ENCODE assay signal across 8 mouse cellular contexts in the genomic region with DNA sequence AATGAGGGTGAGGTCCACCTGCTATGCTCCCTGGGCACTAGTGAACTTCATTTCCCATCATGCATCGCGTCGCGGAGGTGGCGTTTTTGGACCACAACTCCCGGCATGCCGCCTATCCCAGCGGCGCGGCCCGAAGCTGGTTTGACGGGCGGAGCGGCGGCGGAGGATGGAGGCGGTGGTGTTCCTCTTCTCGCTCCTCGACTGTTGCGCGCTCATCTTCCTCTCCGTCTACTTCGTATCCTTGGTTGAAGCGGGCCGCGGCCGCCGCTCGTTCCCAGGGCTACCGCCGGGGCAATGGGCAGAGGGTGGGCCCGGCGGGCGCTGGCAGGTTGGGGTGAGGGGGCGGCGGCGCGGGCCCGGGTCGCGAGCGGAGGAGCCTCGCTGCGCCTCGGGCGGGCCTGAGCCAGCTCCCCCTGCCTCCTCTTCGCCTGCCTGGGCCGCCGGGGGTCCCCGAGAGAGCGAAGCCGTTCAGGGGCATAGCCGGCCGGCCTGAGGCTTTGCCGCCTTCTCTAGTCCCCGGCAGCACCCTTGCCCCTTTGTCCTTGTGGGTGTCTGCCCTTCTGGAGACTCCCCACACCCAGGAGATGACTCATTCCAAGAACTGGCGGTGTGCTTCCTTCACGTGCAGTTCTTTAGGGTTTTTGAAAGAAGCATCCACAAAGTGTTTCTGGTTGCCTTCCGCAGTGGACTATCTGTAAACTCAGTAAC. TPM values are rescaled to one million over a fixed set of nuclear protein-coding genes. Genes with fewer than 3 reads are reported as not detected.
A peak's percentile ranks its signal among the peaks of the same experiment; 100 is the strongest.
DNase-seq lines count a peak whose midpoint lies in the region; ATAC-seq lines count a peak whose summit lies in the region.

No protein-coding gene starts in this region.

- WGBS in hindbrain, embryonic 16.5 days = under 1% methylated on average over 33 of the region's 59 CpGs
- under 1% methylated on average over 48 of the region's 59 CpGs for WGBS in macrophage (ENCODE audit: missing documents)

- H3K79me2 ChIP-seq in macrophage (ENCODE audit: inconsistent target) = peaks cover 51% of the 10 kb centered on the region

- peaks cover 7% of the 10 kb centered on the region; the same call in 1 of the 2 replicates for H3K36me3 ChIP-seq in hindbrain, embryonic 16.5 days (ENCODE audit: control insufficient read depth, insufficient read depth, low read length)
- no peaks in the 10 kb centered on the region for H3K36me3 ChIP-seq in macrophage (ENCODE audit: inconsistent target)

- no peaks in the 10 kb centered on the region for H3K9me3 ChIP-seq in hindbrain, embryonic 16.5 days (ENCODE audit: control insufficient read depth, low read length)

- peak overlapping the region; percentile 93 for H3K9ac ChIP-seq in hindbrain, embryonic 16.5 days (ENCODE audit: low read depth, low read length)

- peak overlapping the region; percentile 61 for H3K4me2 ChIP-seq in hindbrain, embryonic 16.5 days (ENCODE audit: low read length)

- peak overlapping the region; percentile 91 for H3K27ac ChIP-seq in hindbrain, embryonic 16.5 days (ENCODE audit: low read depth, low read length)
- no peak overlapping the region for H3K27ac ChIP-seq in macrophage

- H3K4me3 ChIP-seq in hindbrain, embryonic 16.5 days (ENCODE audit: low read length) = peak overlapping the region; percentile 87
- H3K4me3 ChIP-seq in macrophage (ENCODE audit: inconsistent target) = peak overlapping the region; percentile 39

- H3K4me1 ChIP-seq in hindbrain, embryonic 16.5 days (ENCODE audit: control insufficient read depth, insufficient read depth, low read depth, low read length) = peaks cover 15% of the 10 kb centered on the region

- ATAC-seq in hindbrain, embryonic 16.5 days = peak; percentile 90

- DNase-seq in R1 (ENCODE audit: low read depth, low spot score) = peak; percentile 90
- DNase-seq in cerebellum, postnatal 25 days = peak; percentile 87 to 96
- DNase-seq in frontal cortex, postnatal 36 days (ENCODE audit: low spot score in 2 of 2) = peak; percentile 90 to 94
- DNase-seq in left cerebral cortex, adult 18-20 months (ENCODE audit: low spot score in 2 of 2) = peak; percentile 96 to 97
- peak; percentile 95 for DNase-seq in right cerebral cortex, adult 18-20 months
- peak; percentile 67 for DNase-seq in urinary bladder, postnatal 10 days (ENCODE audit: low spot score)

- no peaks in the 10 kb centered on the region for H3K27me3 ChIP-seq in hindbrain, embryonic 16.5 days (replicated peaks; ENCODE audit: control insufficient read depth, insufficient read depth, low read length)

RNA-seq across cellular contexts. Expression of gene Cnih4, which starts 6.5 kb away (rescaled TPM):
- 52.3 and 62.4 TPM in 2 replicates for polyA plus RNA-seq in hindbrain, embryonic 16.5 days (2015; fragmentation: Nextera tagmentation; extraction: Ambion mirVana)
- total RNA-seq in left cerebral cortex, adult 18-20 months (2021) = 10 to 100 TPM; 28.7 to 33.3 TPM
- total RNA-seq in macrophage (2018; cell fraction: chromatin; rRNA removed) = 10 to 100 TPM in 16 of 26 experiments, 1 to 10 TPM in 10; 3.8 to 20.6 (median 12.1) TPM
- 10 to 100 TPM; 26.7 to 82.1 (median 43.3) TPM for total RNA-seq in macrophage (2018; cell fraction: cytosol; rRNA removed)
- 10 to 100 TPM in 24 of 26 experiments, 1 to 10 TPM in 2; 8.6 to 47.3 (median 21.8) TPM for total RNA-seq in macrophage (2018; cell fraction: nucleus; rRNA removed)
- polyA plus RNA-seq in macrophage (2018) = 28.7 to 86.8 TPM (median 46.5 TPM) in 3 replicates

RNA-seq across cellular contexts. Expression of gene Nvl, which starts 7.0 kb away (rescaled TPM):
- polyA plus RNA-seq in hindbrain, embryonic 16.5 days (2015; fragmentation: Nextera tagmentation; extraction: Ambion mirVana) = 36.7 and 43.1 TPM in 2 replicates
- 10 to 100 TPM; 30.0 to 31.9 TPM for total RNA-seq in left cerebral cortex, adult 18-20 months (2021)
- 100 to 1,000 TPM in 12 of 26 experiments, 10 to 100 TPM in 14; 47.3 to 135 (median 96.0) TPM for total RNA-seq in macrophage (2018; cell fraction: chromatin; rRNA removed)
- 10 to 100 TPM in 7 of 26 experiments, 1 to 10 TPM in 19; 4.7 to 14.0 (median 7.5) TPM for total RNA-seq in macrophage (2018; cell fraction: cytosol; rRNA removed)
- 10 to 100 TPM; 25.4 to 79.0 (median 53.9) TPM for total RNA-seq in macrophage (2018; cell fraction: nucleus; rRNA removed)
- polyA plus RNA-seq in macrophage (2018) = 7.3 to 14.3 TPM (median 11.7 TPM) in 3 replicates
